In genomic region chr1:62718237-62718571, GRCm38 (mm10) we compare ENCODE assay signal across 12 mouse cellular contexts. TPM values are rescaled to one million over a fixed set of nuclear protein-coding genes. Genes with fewer than 3 reads are reported as not detected.
DNase-seq lines count a peak whose midpoint lies in the region; ATAC-seq and TF ChIP-seq lines count a peak whose summit lies in the region.
"Had no signal": no experiment of that assay in that cellular context is flagged by ENCODE, and none has a peak within 500 bp of the region (broad histone marks: within the 10 kb centered on the region; RNA-seq: fewer than 3 reads in every experiment).

No protein-coding gene starts in this region.

- no peaks in the 10 kb centered on the region for H3K27me3 ChIP-seq in Patski
- H3K27me3 ChIP-seq in embryonic facial prominence, embryonic 10.5 days (replicated peaks; ENCODE audit: low read depth, poor library complexity, severe bottlenecking): peaks cover 9% of the 10 kb centered on the region; the same call in 1 of the 2 replicates
- no peaks in the 10 kb centered on the region for H3K27me3 ChIP-seq in hindbrain, postnatal 0 days (ENCODE audit: insufficient read depth, low read length)

- no peak for ATAC-seq in Patski
- ATAC-seq in hindbrain, postnatal 0 days: no peak
- ATAC-seq: activated CD4-positive, CD25-positive, alpha-beta regulatory T cell, adult 4 months had no signal

- TF ChIP-seq CTCF in Patski (IDR thresholded peaks at IDR 0.05): peak; percentile 0
- TF ChIP-seq CTCF in hindbrain, postnatal 0 days (IDR thresholded peaks at IDR 0.05; ENCODE audit: low read depth): no peak

- DNase-seq in kidney, postnatal 10 days: peak; percentile 19
- no peak for DNase-seq in kidney, postnatal 4 days
- DNase-seq in Patski (ENCODE audit: low read depth, low spot score): no peak
- no peak for DNase-seq in embryonic facial prominence, embryonic 10.5 days (ENCODE audit: low spot score)
- DNase-seq in hindbrain, postnatal 0 days (ENCODE audit: low spot score): no peak
- DNase-seq in urinary bladder, postnatal 10 days (ENCODE audit: low spot score): no peak
- no peak for DNase-seq in lung, postnatal 25 days (ENCODE audit: low spot score)
- DNase-seq: gastrocnemius, postnatal 14 days; heart, postnatal 14 days; thymus, adult 2 months had no signal

- POLR2A ChIA-PET in Patski (lab: Charles Lee): no interaction called here

- 33% methylated on average over 5 of the region's 5 CpGs for WGBS in embryonic facial prominence, embryonic 10.5 days
- WGBS in hindbrain, postnatal 0 days: 35% methylated on average over 5 of the region's 5 CpGs

- 0 out of 2 replicates have a peak, but pooled peaks cover 5% of the 10 kb centered on the region for H3K9me3 ChIP-seq in embryonic facial prominence, embryonic 10.5 days
- no peaks in the 10 kb centered on the region for H3K9me3 ChIP-seq in hindbrain, postnatal 0 days (ENCODE audit: low read length)

- CTCF ChIA-PET in Patski (lab: Charles Lee): no interaction called here

- H3K4me3 ChIP-seq in embryonic facial prominence, embryonic 10.5 days: no peak overlapping the region
- H3K4me3 ChIP-seq in hindbrain, postnatal 0 days (ENCODE audit: low read length): no peak overlapping the region

- in situ Hi-C loops in Patski (cut with MboI; ENCODE audit: low pct_unique_long_range_greater_than_20kb): no loop called here

- H3K4me1 ChIP-seq in embryonic facial prominence, embryonic 10.5 days: peaks cover 64% of the 10 kb centered on the region
- peaks cover 19% of the 10 kb centered on the region for H3K4me1 ChIP-seq in hindbrain, postnatal 0 days (ENCODE audit: insufficient read depth, low read length)

- H3K27ac ChIP-seq in embryonic facial prominence, embryonic 10.5 days (replicated peaks): 0 out of 2 replicates have a peak overlapping the region, but pooled peaks have one; percentile 35
- peak overlapping the region; percentile 2; the same call in 1 of the 2 replicates for H3K27ac ChIP-seq in hindbrain, postnatal 0 days
- H3K27ac ChIP-seq: kidney, postnatal 0 days had no signal

- H3K4me2 ChIP-seq in hindbrain, postnatal 0 days (ENCODE audit: low read depth, low read length): no peak overlapping the region

- no peak overlapping the region for H3K9ac ChIP-seq in hindbrain, postnatal 0 days (replicated peaks; ENCODE audit: low read length)

- H3K36me3 ChIP-seq in embryonic facial prominence, embryonic 10.5 days (replicated peaks): peaks cover 30% of the 10 kb centered on the region
- H3K36me3 ChIP-seq in hindbrain, postnatal 0 days (ENCODE audit: insufficient read depth, low read length): no peaks in the 10 kb centered on the region

RNA-seq across cellular contexts. Expression of gene Nrp2, which starts 15.1 kb away (rescaled TPM):
- polyA plus RNA-seq in Patski (2021): 80.4 TPM
- 20.5 and 21.4 TPM in 2 replicates for polyA plus RNA-seq in embryonic facial prominence, embryonic 10.5 days (2016; fragmentation: Nextera tagmentation; extraction: Ambion mirVana)
- 48.7 and 53.8 TPM in 2 replicates for total RNA-seq in hindbrain, postnatal 0 days (2014; rRNA removed)
- polyA plus RNA-seq in hindbrain, postnatal 0 days (2015; fragmentation: Nextera tagmentation; extraction: Ambion mirVana): 15.6 and 17.4 TPM in 2 replicates
